Mouse (Mus musculus): ENCODE measurements at regions not wholly inside any gene's neighbourhood (a gene's known extent, or its start where the extent isn't known, plus 50 kb on each side); places are given as distances from the start of the nearest gene placed in this dataset.

GRCm38 (mm10) chr2:61084835-61085234 lies 121.8 kb upstream of the Rbms1 start:
- no peak for DNase-seq (ENCODE audit: low spot score)

GRCm38 (mm10) chr2:61083100-61083499 lies 120.1 kb upstream of the Rbms1 start:
- no peak for DNase-seq (ENCODE audit: low spot score)

- no peak for DNase-seq (ENCODE audit: low spot score)
These were observed 119.6 kb upstream of the Rbms1 start for GRCm38 (mm10) chr2:61082640-61083039.

- no peak for DNase-seq (ENCODE audit: low spot score)
These were observed 117.0 kb upstream of the Rbms1 start for GRCm38 (mm10) chr2:61080006-61080405.

GRCm38 (mm10) chr2:61071025-61071424 lies 108.0 kb upstream of the Rbms1 start:
- no peak for DNase-seq (ENCODE audit: low spot score)

- DNase-seq (ENCODE audit: low spot score), result no peak
These were observed 104.9 kb upstream of the Rbms1 start for GRCm38 (mm10) chr2:61067877-61068276.

GRCm38 (mm10) chr2:61062125-61062524 lies 99.1 kb upstream of the Rbms1 start:
- no peak for DNase-seq (ENCODE audit: low spot score)

GRCm38 (mm10) chr2:61060906-61061305 lies 97.9 kb upstream of the Rbms1 start:
- no peak for DNase-seq (ENCODE audit: low spot score)

GRCm38 (mm10) chr2:61058545-61059235 lies 95.7 kb upstream of the Rbms1 start:
- no peak for DNase-seq (ENCODE audit: low spot score)

- no peak for DNase-seq (ENCODE audit: low spot score)
These were observed 89.3 kb upstream of the Rbms1 start for GRCm38 (mm10) chr2:61052296-61052695.

- DNase-seq (ENCODE audit: low spot score), result no peak
These were observed 88.8 kb upstream of the Rbms1 start for GRCm38 (mm10) chr2:61051808-61052207.

- no peak for DNase-seq (ENCODE audit: low spot score)
These were observed 83.2 kb upstream of the Rbms1 start for GRCm38 (mm10) chr2:61046111-61046767.

GRCm38 (mm10) chr2:61045467-61045866 lies 82.5 kb upstream of the Rbms1 start:
- no peak for DNase-seq (ENCODE audit: low spot score)

GRCm38 (mm10) chr2:61032920-61033319 lies 69.9 kb upstream of the Rbms1 start:
- DNase-seq (ENCODE audit: low spot score), result no peak

- DNase-seq (ENCODE audit: low spot score), result no peak
These were observed 66.7 kb upstream of the Rbms1 start for GRCm38 (mm10) chr2:61029706-61030105.

GRCm38 (mm10) chr2:61028578-61028977 lies 65.6 kb upstream of the Rbms1 start:
- DNase-seq (ENCODE audit: low spot score), result no peak

- no peak for DNase-seq (ENCODE audit: low spot score)
These were observed 64.7 kb upstream of the Rbms1 start for GRCm38 (mm10) chr2:61027686-61028085.

- DNase-seq (ENCODE audit: low spot score), result peak; percentile 9
These were observed 59.4 kb upstream of the Rbms1 start for GRCm38 (mm10) chr2:61022411-61022810.

GRCm38 (mm10) chr2:61020791-61021190 lies 57.8 kb upstream of the Rbms1 start:
- no peak for DNase-seq (ENCODE audit: low spot score)

- DNase-seq (ENCODE audit: low spot score), result no peak
These were observed 50.0 kb upstream of the Rbms1 start for GRCm38 (mm10) chr2:61013006-61013405.
